Mouse (Mus musculus): ENCODE data around the gene Sept6. TPM values are rescaled to one million over a fixed set of nuclear protein-coding genes. Genes with fewer than 3 reads are reported as not detected.

Sept6 gene
- polyA plus RNA-seq (2014; fragmentation: Nextera tagmentation; extraction: Ambion mirVana) = 21.0 and 24.7 TPM in 2 replicates

GRCm38 (mm10) chrX:36991694-36992093 lies at the start of gene Sept6:
Gene Sept6 (minus strand): TSS chrX:36991794.
- H3K4me2 ChIP-seq (replicated peaks; ENCODE audit: low read depth, low read length) = no peak within 1 kb of the TSS
- no peaks in the 10 kb centered on the region for H3K4me1 ChIP-seq (ENCODE audit: control insufficient read depth, insufficient read depth, low read length)
- no peak within 1 kb of the TSS for H3K4me3 ChIP-seq (ENCODE audit: low read depth, low read length)
- no peak within 1 kb of the TSS for H3K27ac ChIP-seq (ENCODE audit: low read length)
- no peak for ATAC-seq (ENCODE audit: insufficient number of reproducible peaks, insufficient read depth, low FRiP score, low read depth)
- H3K9me3 ChIP-seq (ENCODE audit: control insufficient read depth, low read depth, low read length) = no peaks in the 10 kb centered on the region
- H3K27me3 ChIP-seq (ENCODE audit: control insufficient read depth, insufficient read depth, low read length) = no peaks in the 10 kb centered on the region
- 86% methylated on average over 2 of the region's 2 CpGs for WGBS
- H3K36me3 ChIP-seq (ENCODE audit: control insufficient read depth, insufficient read depth, low read length) = no peaks in the 10 kb centered on the region
- H3K9ac ChIP-seq (replicated peaks; ENCODE audit: low read depth, low read length) = no peak within 1 kb of the TSS

DNA sequence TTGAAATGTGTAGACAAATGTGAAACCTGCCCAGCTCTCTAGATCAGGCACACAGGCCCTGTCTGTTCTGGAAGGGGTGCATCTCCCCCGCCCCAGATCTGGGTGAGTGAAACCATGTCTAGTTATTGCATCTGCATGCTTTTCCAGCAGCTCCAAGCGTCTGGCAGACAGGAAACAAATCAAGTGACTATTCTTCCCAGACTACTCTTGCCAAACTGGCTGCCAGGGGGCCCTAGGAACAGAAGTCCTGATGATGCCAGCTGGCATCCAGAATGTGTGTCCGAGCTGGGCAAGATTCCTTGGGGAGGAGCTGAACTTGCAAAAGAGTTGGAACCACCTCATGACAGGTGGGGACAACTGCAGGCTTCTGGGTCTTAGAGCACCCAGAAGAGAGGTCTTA lies 36.8 kb upstream of the Sept6 start:
- no peaks in the 10 kb centered on the region for H3K36me3 ChIP-seq (ENCODE audit: control insufficient read depth, insufficient read depth, low read length)
- H3K4me3 ChIP-seq (ENCODE audit: low read depth, low read length) = no peak overlapping the region
- no peaks in the 10 kb centered on the region for H3K27me3 ChIP-seq (ENCODE audit: control insufficient read depth, insufficient read depth, low read length)
- no peak overlapping the region for H3K27ac ChIP-seq (ENCODE audit: low read length)
- ATAC-seq (ENCODE audit: insufficient number of reproducible peaks, insufficient read depth, low FRiP score, low read depth) = no peak
- H3K9ac ChIP-seq (replicated peaks; ENCODE audit: low read depth, low read length) = no peak overlapping the region
- H3K4me2 ChIP-seq (replicated peaks; ENCODE audit: low read depth, low read length) = no peak overlapping the region
- H3K9me3 ChIP-seq (ENCODE audit: control insufficient read depth, low read depth, low read length) = no peaks in the 10 kb centered on the region
- no peaks in the 10 kb centered on the region for H3K4me1 ChIP-seq (ENCODE audit: control insufficient read depth, insufficient read depth, low read length)
- 56% methylated on average over 3 of the region's 3 CpGs for WGBS

GRCm38 (mm10) chrX:37023652-37024309 lies 32.2 kb upstream of the Sept6 start:
- no peaks in the 10 kb centered on the region for H3K9me3 ChIP-seq (ENCODE audit: control insufficient read depth, low read depth, low read length)
- H3K27me3 ChIP-seq (ENCODE audit: control insufficient read depth, insufficient read depth, low read length) = no peaks in the 10 kb centered on the region
- no peak for ATAC-seq (ENCODE audit: insufficient number of reproducible peaks, insufficient read depth, low FRiP score, low read depth)
- no peak overlapping the region for H3K9ac ChIP-seq (replicated peaks; ENCODE audit: low read depth, low read length)
- H3K4me3 ChIP-seq (ENCODE audit: low read depth, low read length) = no peak overlapping the region
- no peaks in the 10 kb centered on the region for H3K4me1 ChIP-seq (ENCODE audit: control insufficient read depth, insufficient read depth, low read length)
- 74% methylated on average over 10 of the region's 10 CpGs for WGBS
- H3K27ac ChIP-seq (ENCODE audit: low read length) = no peak overlapping the region
- no peaks in the 10 kb centered on the region for H3K36me3 ChIP-seq (ENCODE audit: control insufficient read depth, insufficient read depth, low read length)
- H3K4me2 ChIP-seq (replicated peaks; ENCODE audit: low read depth, low read length) = no peak overlapping the region

- Histone ChIP-seq H3K4me2 (replicated peaks; ENCODE audit: low read depth, low read length) (no peak overlapping the region), H3K9me3 (ENCODE audit: control insufficient read depth, low read depth, low read length) (no peaks in the 10 kb centered on the region), H3K27me3 (ENCODE audit: control insufficient read depth, insufficient read depth, low read length) (no peaks in the 10 kb centered on the region), H3K4me3 (ENCODE audit: low read depth, low read length) (no peak overlapping the region), H3K4me1 (ENCODE audit: control insufficient read depth, insufficient read depth, low read length) (no peaks in the 10 kb centered on the region), H3K9ac (replicated peaks; ENCODE audit: low read depth, low read length) (no peak overlapping the region), H3K27ac (ENCODE audit: low read length) (no peak overlapping the region), H3K36me3 (ENCODE audit: control insufficient read depth, insufficient read depth, low read length) (no peaks in the 10 kb centered on the region)
- WGBS = 15% methylated on average over 3 of the region's 3 CpGs
- no peak for ATAC-seq (ENCODE audit: insufficient number of reproducible peaks, insufficient read depth, low FRiP score, low read depth)
Measured at GRCm38 (mm10) chrX:37022690-37023089, 31.1 kb upstream of the Sept6 start.

DNA sequence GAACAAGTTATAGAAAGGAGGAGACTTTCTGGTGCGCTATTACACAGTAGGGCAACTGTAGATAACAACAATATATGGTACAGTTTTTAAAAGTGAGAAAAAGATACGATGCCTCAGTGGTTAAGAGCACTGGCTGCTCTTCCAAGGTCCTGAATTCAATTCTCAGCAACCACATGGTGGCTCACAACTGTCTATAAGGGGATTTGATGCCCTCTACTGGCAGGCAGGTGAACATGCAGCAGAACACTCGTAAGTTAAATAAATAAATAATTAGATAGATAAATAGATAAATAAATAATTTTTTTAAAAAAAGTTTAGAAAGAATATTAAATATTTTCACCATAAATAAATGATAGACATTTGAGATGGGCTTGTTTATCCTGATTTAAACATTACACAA lies 27.5 kb upstream of the Sept6 start:
- H3K4me3 ChIP-seq (ENCODE audit: low read depth, low read length) = no peak overlapping the region
- 65% methylated on average over 3 of the region's 3 CpGs for WGBS
- no peak overlapping the region for H3K27ac ChIP-seq (ENCODE audit: low read length)
- H3K4me1 ChIP-seq (ENCODE audit: control insufficient read depth, insufficient read depth, low read length) = no peaks in the 10 kb centered on the region
- no peaks in the 10 kb centered on the region for H3K27me3 ChIP-seq (ENCODE audit: control insufficient read depth, insufficient read depth, low read length)
- H3K4me2 ChIP-seq (replicated peaks; ENCODE audit: low read depth, low read length) = no peak overlapping the region
- no peaks in the 10 kb centered on the region for H3K9me3 ChIP-seq (ENCODE audit: control insufficient read depth, low read depth, low read length)
- H3K36me3 ChIP-seq (ENCODE audit: control insufficient read depth, insufficient read depth, low read length) = no peaks in the 10 kb centered on the region
- no peak for ATAC-seq (ENCODE audit: insufficient number of reproducible peaks, insufficient read depth, low FRiP score, low read depth)
- no peak overlapping the region for H3K9ac ChIP-seq (replicated peaks; ENCODE audit: low read depth, low read length)

DNA sequence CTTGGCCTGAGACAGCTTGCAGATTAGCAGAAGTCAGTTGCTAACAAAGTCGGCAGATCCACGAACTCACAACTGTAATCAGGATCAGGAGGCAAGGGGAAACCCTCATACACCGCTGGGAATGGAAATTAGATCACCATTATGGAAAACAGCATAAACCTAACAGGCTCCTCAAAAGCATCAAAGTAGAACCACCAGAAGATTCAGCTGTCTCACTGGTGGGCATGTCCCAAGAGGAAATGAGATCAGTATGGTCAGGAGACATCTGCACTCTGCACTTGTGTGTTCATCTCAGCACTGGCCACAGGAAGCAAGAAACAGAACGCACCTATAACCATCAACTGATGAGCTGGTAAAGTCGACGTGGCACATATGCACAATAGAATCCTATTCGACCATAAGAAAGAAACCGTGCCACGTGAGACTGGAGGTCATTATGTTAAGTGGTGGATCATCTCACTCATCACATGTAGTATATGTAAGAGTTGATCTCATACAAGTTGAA lies 26.6 kb upstream of the Sept6 start:
- no peak overlapping the region for H3K4me2 ChIP-seq (replicated peaks; ENCODE audit: low read depth, low read length)
- 86% methylated on average over 9 of the region's 9 CpGs for WGBS
- H3K27ac ChIP-seq (ENCODE audit: low read length) = no peak overlapping the region
- H3K4me3 ChIP-seq (ENCODE audit: low read depth, low read length) = no peak overlapping the region
- no peaks in the 10 kb centered on the region for H3K27me3 ChIP-seq (ENCODE audit: control insufficient read depth, insufficient read depth, low read length)
- no peak for ATAC-seq (ENCODE audit: insufficient number of reproducible peaks, insufficient read depth, low FRiP score, low read depth)
- H3K9me3 ChIP-seq (ENCODE audit: control insufficient read depth, low read depth, low read length) = no peaks in the 10 kb centered on the region
- no peak overlapping the region for H3K9ac ChIP-seq (replicated peaks; ENCODE audit: low read depth, low read length)
- H3K36me3 ChIP-seq (ENCODE audit: control insufficient read depth, insufficient read depth, low read length) = no peaks in the 10 kb centered on the region
- no peaks in the 10 kb centered on the region for H3K4me1 ChIP-seq (ENCODE audit: control insufficient read depth, insufficient read depth, low read length)

- H3K4me3 ChIP-seq (ENCODE audit: low read depth, low read length) = no peak overlapping the region
- H3K36me3 ChIP-seq (ENCODE audit: control insufficient read depth, insufficient read depth, low read length) = no peaks in the 10 kb centered on the region
- no peaks in the 10 kb centered on the region for H3K4me1 ChIP-seq (ENCODE audit: control insufficient read depth, insufficient read depth, low read length)
- H3K9ac ChIP-seq (replicated peaks; ENCODE audit: low read depth, low read length) = no peak overlapping the region
- no peak for ATAC-seq (ENCODE audit: insufficient number of reproducible peaks, insufficient read depth, low FRiP score, low read depth)
- H3K27me3 ChIP-seq (ENCODE audit: control insufficient read depth, insufficient read depth, low read length) = no peaks in the 10 kb centered on the region
- H3K4me2 ChIP-seq (replicated peaks; ENCODE audit: low read depth, low read length) = no peak overlapping the region
- H3K27ac ChIP-seq (ENCODE audit: low read length) = no peak overlapping the region
- H3K9me3 ChIP-seq (ENCODE audit: control insufficient read depth, low read depth, low read length) = no peaks in the 10 kb centered on the region
- 63% methylated on average over 5 of the region's 5 CpGs for WGBS
Measured at GRCm38 (mm10) chrX:37013870-37014269, 22.3 kb upstream of the Sept6 start.

DNA sequence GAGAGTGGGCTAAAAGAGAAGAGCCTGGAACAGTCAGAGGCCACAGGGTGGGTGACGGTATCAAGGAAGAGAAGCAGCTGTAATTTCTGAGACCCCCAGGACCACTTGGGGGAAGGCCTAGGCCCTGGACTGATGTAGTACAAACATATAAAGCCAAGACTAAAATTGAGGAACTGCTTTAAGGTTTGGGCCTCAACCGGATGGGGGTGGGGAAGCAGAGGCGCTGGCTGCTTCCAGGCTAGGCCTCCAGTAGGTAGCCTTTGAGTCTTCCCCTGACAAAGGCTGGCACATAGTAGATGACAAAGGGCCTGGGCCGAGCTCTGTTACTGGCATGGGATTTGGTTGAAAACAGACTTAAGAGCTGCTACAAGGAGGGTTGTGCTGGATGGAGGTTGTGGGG lies 555 bp downstream of the Sept6 start:
- 92% methylated on average over 4 of the region's 4 CpGs for whole genome bisulfite sequencing
- H3K27me3 ChIP-seq (ENCODE audit: control insufficient read depth, insufficient read depth, low read length) = no peaks in the 10 kb centered on the region
- no peak overlapping the region for H3K27ac ChIP-seq (ENCODE audit: low read length)
- H3K36me3 ChIP-seq (ENCODE audit: control insufficient read depth, insufficient read depth, low read length) = no peaks in the 10 kb centered on the region
- H3K9me3 ChIP-seq (ENCODE audit: control insufficient read depth, low read depth, low read length) = no peaks in the 10 kb centered on the region
- H3K4me3 ChIP-seq (ENCODE audit: low read depth, low read length) = no peak overlapping the region
- no peak overlapping the region for H3K9ac ChIP-seq (replicated peaks; ENCODE audit: low read depth, low read length)
- H3K4me2 ChIP-seq (replicated peaks; ENCODE audit: low read depth, low read length) = no peak overlapping the region
- ATAC-seq (ENCODE audit: insufficient number of reproducible peaks, insufficient read depth, low FRiP score, low read depth) = no peak
- H3K4me1 ChIP-seq (ENCODE audit: control insufficient read depth, insufficient read depth, low read length) = no peaks in the 10 kb centered on the region
